Mouse (Mus musculus) large intestine, adult 2 months (tissue): Measurements from ENCODE around the gene Dnajc24. TPM values are rescaled to one million over a fixed set of nuclear protein-coding genes. Genes with fewer than 3 reads are reported as not detected.

Source experiments
- DNase-seq: peaks from one replicate; pipeline ENCODE4 v3.0.0-alpha.2; 2012; ENCODE audit warnings: low read depth, low spot score
- WGBS: fragments of 180-500 bp; shearing (Covaris S2); methylation state at CpG from one replicate; pipeline ENCODE4 v1.1.7; 2018; 5-methylcytosine and 5-hydroxymethylcytosine counted together
- polyA plus RNA-seq: library from polyadenylated mRNA; depleted of rRNA; stranded (reverse); fragments of >200 nt; gene quantifications from 2 replicates; pipeline ENCODE4 v1.2.3, GENCODE M21; 2012; rRNA removed

The Dnajc24 gene
- polyA plus RNA-seq: 10.0 and 11.2 TPM in 2 replicates

- peak; percentile 71 for DNase-seq
- 1% methylated on average over 44 of the region's 44 CpGs for WGBS
Observed at GRCm38 (mm10) chr2:106002835-106003739, at the start of gene Dnajc24. Gene Dnajc24, minus strand, starts transcription at chr2:106003549.

- 71% methylated on average over 4 of the region's 4 CpGs for WGBS
- no peak for DNase-seq
Observed at GRCm38 (mm10) chr2:106046686-106047085, 43.3 kb upstream of the Dnajc24 start.

- no peak for DNase-seq
- WGBS: 80% methylated on average over 7 of the region's 7 CpGs
Observed at GRCm38 (mm10) chr2:106042495-106042894, 39.1 kb upstream of the Dnajc24 start.

- DNase-seq: no peak
- 83% methylated on average over 5 of the region's 5 CpGs for WGBS
Observed at GRCm38 (mm10) chr2:106041961-106042360, 38.6 kb upstream of the Dnajc24 start.

DNA sequence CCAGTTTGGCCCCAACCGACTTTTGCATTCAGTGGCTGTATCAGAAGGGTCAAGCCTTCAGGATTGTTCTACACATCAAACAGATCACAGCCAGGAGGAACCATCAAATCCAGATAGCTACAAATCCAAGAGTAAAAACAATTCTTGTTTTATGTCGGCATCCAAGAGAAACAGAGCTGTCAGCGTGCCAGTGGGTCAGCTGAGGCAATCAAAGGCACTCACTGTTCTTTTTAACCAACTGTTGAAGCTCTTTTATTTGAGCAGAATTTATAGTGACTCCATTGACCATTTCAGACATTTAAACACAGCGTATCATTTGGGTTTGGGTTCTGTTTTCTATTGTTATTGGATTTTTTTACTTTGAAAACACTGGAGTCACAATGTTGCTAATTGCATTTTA lies 34.9 kb upstream of the Dnajc24 start:
- WGBS: 55% methylated on average over 4 of the region's 4 CpGs
- DNase-seq: no peak

DNA sequence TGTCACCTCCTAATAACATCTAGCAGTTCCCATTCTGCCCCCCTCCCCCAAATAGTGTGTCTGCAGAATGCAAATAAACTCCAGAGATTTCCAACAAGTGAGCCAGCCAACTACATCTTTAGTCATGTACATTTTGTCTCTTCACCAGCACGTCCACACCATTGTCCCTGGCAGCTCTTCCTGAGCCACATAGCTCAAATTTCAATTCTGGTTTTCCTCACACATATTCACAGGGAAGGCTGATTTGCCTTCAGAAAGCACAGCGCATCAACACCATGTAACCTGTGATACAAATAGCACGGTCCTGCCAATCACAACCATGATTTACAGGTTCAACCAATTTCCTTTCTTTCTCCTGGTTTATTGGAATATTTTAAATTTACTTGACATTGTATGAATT lies 21.5 kb upstream of the Dnajc24 start:
- WGBS: 73% methylated on average over 3 of the region's 3 CpGs
- DNase-seq: no peak

GRCm38 (mm10) chr2:106008415-106008814 lies 5.1 kb upstream of the Dnajc24 start:
- WGBS: 58% methylated on average over 2 of the region's 2 CpGs

GRCm38 (mm10) chr2:105987999-105988398 lies 15.3 kb downstream of the Dnajc24 start:
- 26% methylated on average over 2 of the region's 2 CpGs for WGBS
- no peak for DNase-seq

More at GRCm38 (mm10) chr2:106008415-106008814, 5.1 kb upstream of the Dnajc24 start:
- DNase-seq: no peak

- WGBS: 90% methylated on average over 1 of the region's 1 CpGs
- DNase-seq: no peak
Observed at GRCm38 (mm10) chr2:105987131-105987530, 16.2 kb downstream of the Dnajc24 start.

- no peak for DNase-seq
- 89% methylated on average over 7 of the region's 7 CpGs for WGBS
Observed at GRCm38 (mm10) chr2:105985206-105985605, 18.1 kb downstream of the Dnajc24 start.

DNA sequence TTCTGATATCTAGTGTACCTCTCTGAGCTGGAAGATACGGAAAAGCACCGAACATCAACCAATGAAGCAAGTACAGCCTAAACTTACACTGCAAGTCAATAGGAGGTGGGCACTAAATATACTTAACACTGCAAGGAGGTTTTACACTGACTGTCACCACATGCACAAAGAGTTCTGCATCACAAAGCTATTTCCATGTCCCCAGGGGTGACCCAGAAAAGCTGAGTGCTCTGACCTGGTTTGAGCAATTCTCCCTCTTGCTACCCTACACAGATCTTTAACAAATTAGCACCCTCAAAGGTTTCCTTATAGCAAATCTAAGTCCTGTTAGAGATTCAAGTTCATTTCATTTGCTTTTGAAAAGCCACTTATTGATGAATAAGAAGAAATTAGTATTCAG lies 25.3 kb downstream of the Dnajc24 start:
- 95% methylated on average over 2 of the region's 2 CpGs for WGBS
- no peak for DNase-seq

- 41% methylated on average over 2 of the region's 2 CpGs for WGBS
- no peak for DNase-seq
Observed at GRCm38 (mm10) chr2:105973941-105974340, 29.4 kb downstream of the Dnajc24 start.

DNA sequence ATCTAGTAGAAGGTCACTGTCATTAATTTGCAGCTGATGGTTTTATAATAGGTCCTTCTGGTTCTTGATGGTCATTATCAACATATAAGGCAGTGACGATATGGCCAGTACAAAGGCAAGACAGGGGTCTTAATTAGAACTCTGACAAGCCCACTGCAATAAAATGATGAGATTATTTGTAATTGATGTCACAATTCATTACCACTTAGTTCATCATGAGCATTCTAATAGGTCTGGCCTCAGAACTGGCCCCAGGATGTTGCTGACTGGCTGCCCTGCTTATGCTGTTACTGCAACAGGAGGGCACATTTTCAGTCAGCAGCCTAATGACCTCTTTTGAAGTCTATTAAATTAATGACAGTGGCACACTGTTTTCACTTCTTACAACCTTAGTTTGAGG lies 39.9 kb downstream of the Dnajc24 start:
- 92% methylated on average over 1 of the region's 1 CpGs for WGBS
- DNase-seq: no peak

GRCm38 (mm10) chr2:105953862-105954261 lies 49.5 kb downstream of the Dnajc24 start:
- no peak for DNase-seq
- WGBS: 91% methylated on average over 4 of the region's 4 CpGs

DNA sequence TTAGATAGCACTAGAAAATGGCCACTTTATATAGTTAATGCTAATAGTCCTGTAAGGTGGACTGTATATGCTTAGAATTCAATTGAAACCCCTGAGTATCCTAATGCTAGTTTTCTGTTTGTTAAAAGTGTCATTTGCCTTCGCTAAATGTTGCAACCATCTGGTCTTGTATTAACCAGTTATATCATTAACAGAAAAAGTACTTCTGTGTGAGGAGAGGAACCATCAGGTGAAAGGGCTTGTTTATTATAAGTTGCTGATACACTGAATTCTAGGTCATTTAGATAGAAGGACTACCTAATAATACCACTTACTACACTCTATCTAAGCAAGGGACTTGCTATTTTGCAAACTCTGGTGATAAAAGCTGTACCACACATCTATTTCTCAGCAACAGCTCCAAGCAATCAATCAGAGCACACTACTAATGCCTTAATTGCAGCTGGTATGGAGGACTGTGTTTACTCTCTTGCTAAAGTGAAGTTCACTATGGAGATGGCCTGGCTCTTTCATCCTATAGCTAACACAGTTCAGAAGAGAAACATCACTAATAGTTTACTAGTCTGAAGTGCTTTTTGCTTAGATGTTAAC lies 51.9 kb downstream of the Dnajc24 start:
- no peak for DNase-seq
- WGBS: 89% methylated on average over 1 of the region's 1 CpGs

GRCm38 (mm10) chr2:105950131-105950530 lies 53.2 kb downstream of the Dnajc24 start:
- no peak for DNase-seq
- WGBS: 93% methylated on average over 2 of the region's 2 CpGs

DNA sequence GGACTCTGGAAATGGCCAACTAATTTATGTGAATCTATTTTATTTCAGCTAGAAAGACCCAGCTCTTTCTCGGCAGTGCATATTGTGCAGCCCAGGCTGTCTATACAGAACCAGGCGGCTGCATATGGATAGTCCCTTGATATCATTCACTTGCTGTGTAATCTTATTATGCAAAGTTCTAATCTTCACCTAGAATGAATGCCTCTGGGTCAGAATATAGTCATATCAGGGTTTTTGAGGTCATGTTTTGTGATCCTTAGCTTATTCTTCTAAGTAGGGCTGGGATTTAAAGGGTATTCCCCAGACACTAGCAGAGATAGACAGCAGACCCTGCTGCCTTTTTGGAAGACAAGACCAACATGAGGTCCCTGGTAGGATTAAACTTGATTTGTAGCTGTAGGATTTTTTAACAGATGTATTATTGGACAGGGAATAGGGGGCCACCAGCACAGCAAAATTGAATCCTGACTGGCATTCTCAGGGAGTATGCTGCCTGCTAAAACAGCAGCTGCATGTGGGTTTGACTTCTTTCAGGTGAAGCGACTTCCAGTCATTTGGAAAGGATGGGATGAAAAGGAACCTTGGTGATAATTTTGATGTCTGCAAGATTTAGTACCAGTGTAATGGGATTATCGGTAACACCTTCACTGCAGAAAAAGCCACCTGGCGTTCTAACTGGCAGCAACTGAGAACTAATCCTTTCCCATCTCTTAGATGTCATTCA lies 85.6 kb downstream of the Dnajc24 start:
- 88% methylated on average over 5 of the region's 5 CpGs for WGBS
- no peak for DNase-seq
